Mouse (Mus musculus): ENCODE results near the gene AI854703. TPM values are rescaled to one million over a fixed set of nuclear protein-coding genes. Genes with fewer than 3 reads are reported as not detected.

Gene AI854703
- polyA plus RNA-seq, 1 experiment, result 0.01 TPM

GRCm38 (mm10) chr6:48594043-48594738, 32.4 kb upstream of the AI854703 start:
- H3K36me3 ChIP-seq (ENCODE audit: control insufficient read depth, insufficient read depth), result peaks cover 9% of the 10 kb centered on the region
- no peak for TF ChIP-seq TCF3 (IDR thresholded peaks at IDR 0.05; ENCODE audit: insufficient read length, low read depth)
- no peak for TF ChIP-seq CEBPB (IDR thresholded peaks at IDR 0.05; ENCODE audit: insufficient read depth, poor library complexity, severe bottlenecking)
- TF ChIP-seq MYOD1 (IDR thresholded peaks at IDR 0.05; ENCODE audit: control insufficient read depth in 1 of 3, insufficient read length in 2 of 3, low read depth in 2 of 3), result peak in 2 of 3 experiments; percentile 16 to 58
- TF ChIP-seq MYOG (IDR thresholded peaks at IDR 0.05; ENCODE audit: control insufficient read depth in 1 of 3, insufficient read depth in 1 of 3, insufficient read length in 2 of 3, low read depth in 2 of 3), result peak in 2 of 3 experiments; percentile 35 to 38
- no peak for TF ChIP-seq POLR2A (IDR thresholded peaks at IDR 0.05; ENCODE audit: insufficient read length, low read depth)
- peak overlapping the region; percentile 69 for H3ac ChIP-seq (ENCODE audit: control insufficient read depth, insufficient read length)
- H3K4me2 ChIP-seq (ENCODE audit: low read depth), result peak overlapping the region; percentile 81
- H3K79me2 ChIP-seq (ENCODE audit: control insufficient read depth, insufficient read depth), result peaks cover 21% of the 10 kb centered on the region
- H3K4me3 ChIP-seq, result peak overlapping the region; percentile 61
- H3K27me3 ChIP-seq (ENCODE audit: control insufficient read depth, insufficient read depth, insufficient read length), result no peaks in the 10 kb centered on the region

- peaks cover 21% of the 10 kb centered on the region for H3K79me2 ChIP-seq (ENCODE audit: control insufficient read depth, insufficient read depth)
- H3K27me3 ChIP-seq (ENCODE audit: control insufficient read depth, insufficient read depth, insufficient read length), result no peaks in the 10 kb centered on the region
- peak overlapping the region; percentile 61 for H3K4me3 ChIP-seq
- TF ChIP-seq MAX (IDR thresholded peaks at IDR 0.05; ENCODE audit: low read depth), result no peak
- TF ChIP-seq MYOD1 (IDR thresholded peaks at IDR 0.05; ENCODE audit: control insufficient read depth in 1 of 3, insufficient read length in 2 of 3, low read depth in 2 of 3), result peak in 1 of 3 experiments; percentile 29
- no peak overlapping the region for H3ac ChIP-seq (ENCODE audit: control insufficient read depth, insufficient read length)
- peak overlapping the region; percentile 81 for H3K4me2 ChIP-seq (ENCODE audit: low read depth)
- H3K36me3 ChIP-seq (ENCODE audit: control insufficient read depth, insufficient read depth), result peaks cover 9% of the 10 kb centered on the region
Measured at GRCm38 (mm10) chr6:48595278-48595677, 31.3 kb upstream of the AI854703 start.

GRCm38 (mm10) chr6:48596545-48597232, 29.9 kb upstream of the AI854703 start:
- TF ChIP-seq POLR2AphosphoS2 (IDR thresholded peaks at IDR 0.05; ENCODE audit: insufficient read length, low read depth), result no peak
- no peak for TF ChIP-seq CEBPB (IDR thresholded peaks at IDR 0.05; ENCODE audit: insufficient read depth, poor library complexity, severe bottlenecking)
- no peak for TF ChIP-seq POLR2A (IDR thresholded peaks at IDR 0.05; ENCODE audit: insufficient read length, low read depth)
- no peak for TF ChIP-seq MYOG (IDR thresholded peaks at IDR 0.05; ENCODE audit: control insufficient read depth in 1 of 3, insufficient read depth in 1 of 3, insufficient read length in 2 of 3, low read depth in 2 of 3)
- TF ChIP-seq MYOD1 (IDR thresholded peaks at IDR 0.05; ENCODE audit: control insufficient read depth in 1 of 3, insufficient read length in 2 of 3, low read depth in 2 of 3), result no peak
- TF ChIP-seq TCF3 (IDR thresholded peaks at IDR 0.05; ENCODE audit: insufficient read length, low read depth), result no peak
- no peak for TF ChIP-seq E2F4 (IDR thresholded peaks at IDR 0.05; ENCODE audit: insufficient read depth)
- no peak for TF ChIP-seq SRF (IDR thresholded peaks at IDR 0.05; ENCODE audit: control insufficient read depth, insufficient read length, low read depth)
- no peak for TF ChIP-seq TCF12 (IDR thresholded peaks at IDR 0.05; ENCODE audit: insufficient read depth, poor library complexity, severe bottlenecking)
- no peak for TF ChIP-seq USF1 (IDR thresholded peaks at IDR 0.05; ENCODE audit: low read depth)
- no peak for TF ChIP-seq REST (IDR thresholded peaks at IDR 0.05; ENCODE audit: insufficient read depth, insufficient read length)
- no peak for TF ChIP-seq MAX (IDR thresholded peaks at IDR 0.05; ENCODE audit: low read depth)
- H3K36me3 ChIP-seq (ENCODE audit: control insufficient read depth, insufficient read depth), result peaks cover 9% of the 10 kb centered on the region
- H3K4me3 ChIP-seq, result no peak overlapping the region
- peaks cover 21% of the 10 kb centered on the region for H3K79me2 ChIP-seq (ENCODE audit: control insufficient read depth, insufficient read depth)
- H3K4me2 ChIP-seq (ENCODE audit: low read depth), result no peak overlapping the region
- no peaks in the 10 kb centered on the region for H3K27me3 ChIP-seq (ENCODE audit: control insufficient read depth, insufficient read depth, insufficient read length)
- H3ac ChIP-seq (ENCODE audit: control insufficient read depth, insufficient read length), result no peak overlapping the region

- Histone ChIP-seq H3K79me2 (ENCODE audit: control insufficient read depth, insufficient read depth) (peaks cover 21% of the 10 kb centered on the region), H3K4me2 (ENCODE audit: low read depth) (no peak overlapping the region), H3K4me3 (no peak overlapping the region), H3ac (ENCODE audit: control insufficient read depth, insufficient read length) (no peak overlapping the region), H3K27me3 (ENCODE audit: control insufficient read depth, insufficient read depth, insufficient read length) (no peaks in the 10 kb centered on the region), H3K36me3 (ENCODE audit: control insufficient read depth, insufficient read depth) (peaks cover 9% of the 10 kb centered on the region)
- TF ChIP-seq CEBPB (IDR thresholded peaks at IDR 0.05; ENCODE audit: insufficient read depth, poor library complexity, severe bottlenecking) (no peak), TCF12 (IDR thresholded peaks at IDR 0.05; ENCODE audit: insufficient read depth, poor library complexity, severe bottlenecking) (no peak), POLR2A (IDR thresholded peaks at IDR 0.05; ENCODE audit: insufficient read length, low read depth) (peak; percentile 21), MYOG (IDR thresholded peaks at IDR 0.05; ENCODE audit: control insufficient read depth in 1 of 3, insufficient read depth in 1 of 3, insufficient read length in 2 of 3, low read depth in 2 of 3) (no peak), E2F4 (IDR thresholded peaks at IDR 0.05; ENCODE audit: insufficient read depth) (no peak), REST (IDR thresholded peaks at IDR 0.05; ENCODE audit: insufficient read depth, insufficient read length) (no peak)
Measured at GRCm38 (mm10) chr6:48597233-48597625, 29.3 kb upstream of the AI854703 start.

- TF ChIP-seq MYOG (IDR thresholded peaks at IDR 0.05; ENCODE audit: control insufficient read depth in 1 of 3, insufficient read depth in 1 of 3, insufficient read length in 2 of 3, low read depth in 2 of 3) (no peak), SRF (IDR thresholded peaks at IDR 0.05; ENCODE audit: control insufficient read depth, insufficient read length, low read depth) (no peak), TCF3 (IDR thresholded peaks at IDR 0.05; ENCODE audit: insufficient read length, low read depth) (no peak), POLR2A (IDR thresholded peaks at IDR 0.05; ENCODE audit: insufficient read length, low read depth) (no peak), MAX (IDR thresholded peaks at IDR 0.05; ENCODE audit: low read depth) (no peak)
- no peaks in the 10 kb centered on the region for H3K27me3 ChIP-seq (ENCODE audit: control insufficient read depth, insufficient read depth, insufficient read length)
- peaks cover 14% of the 10 kb centered on the region for H3K36me3 ChIP-seq (ENCODE audit: control insufficient read depth, insufficient read depth)
- H3K4me2 ChIP-seq (ENCODE audit: low read depth), result peak overlapping the region; percentile 95
- no peak overlapping the region for H3ac ChIP-seq (ENCODE audit: control insufficient read depth, insufficient read length)
- no peak overlapping the region for H3K4me3 ChIP-seq
- peaks cover 10% of the 10 kb centered on the region for H3K79me2 ChIP-seq (ENCODE audit: control insufficient read depth, insufficient read depth)
Measured at GRCm38 (mm10) chr6:48600594-48600993, 26.0 kb upstream of the AI854703 start.
